Mouse (Mus musculus) erythroblast, embryonic 14.5 days (primary cell): Measurements from ENCODE around the gene Papolb.

Experiments
- GATA1 ChIP-seq: IDR thresholded peaks from 2 replicates; pipeline ENCODE4 v1.6.1; 2012; ENCODE audit warnings: low read length, inconsistent platforms, mixed read lengths
- TAL1 ChIP-seq: IDR thresholded peaks from 3 replicates; pipeline ENCODE4 v1.6.1; 2012; ENCODE audit warnings: low read length, inconsistent platforms, mixed read lengths

DNA sequence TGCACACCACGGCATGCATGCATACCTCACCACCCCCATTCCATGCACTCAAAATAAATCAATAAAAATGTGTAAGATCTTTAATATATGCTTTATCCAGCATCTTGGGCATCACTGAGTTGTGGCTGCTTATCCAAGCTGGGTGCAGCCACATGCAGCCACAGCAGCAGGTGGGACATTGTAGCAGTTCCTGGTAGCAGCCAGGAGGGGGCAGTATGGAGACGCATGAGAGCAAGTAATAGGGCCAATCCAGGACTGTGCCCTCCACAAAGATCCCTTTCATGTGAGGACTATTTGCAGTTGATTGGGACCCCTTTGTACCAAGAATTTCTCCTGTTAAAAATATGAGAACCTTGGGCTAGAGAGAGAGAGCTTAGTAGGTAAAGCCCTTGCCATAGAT is 47.4 kb downstream of the Papolb start:
- TF ChIP-seq GATA1 = no peak
- TF ChIP-seq TAL1 = no peak
